Mouse (Mus musculus): ENCODE results near the gene Mre11a.

Gene Mre11a

DNA sequence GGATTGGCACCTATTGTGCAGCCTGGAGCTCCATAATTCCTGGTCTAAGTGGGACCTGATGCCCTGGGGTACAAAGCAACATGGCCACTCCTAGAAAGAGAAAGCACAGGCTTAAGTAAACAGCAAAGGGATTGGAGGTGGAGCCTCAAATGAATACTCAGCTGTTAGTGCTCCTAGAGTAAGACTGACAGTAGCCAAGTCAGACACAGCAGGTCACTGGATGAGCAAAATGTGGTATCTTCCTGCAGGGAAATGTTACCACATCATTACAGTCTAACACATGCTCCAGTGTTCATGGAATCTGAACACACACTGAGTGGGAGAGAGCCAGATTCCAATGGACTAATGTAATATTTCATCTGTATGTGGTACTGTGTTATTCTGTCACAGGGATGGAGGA lies 36.9 kb downstream of the Mre11a start:
- DNase-seq (ENCODE audit: low read depth in 2 of 2, low spot score in 2 of 2) = no peak

DNA sequence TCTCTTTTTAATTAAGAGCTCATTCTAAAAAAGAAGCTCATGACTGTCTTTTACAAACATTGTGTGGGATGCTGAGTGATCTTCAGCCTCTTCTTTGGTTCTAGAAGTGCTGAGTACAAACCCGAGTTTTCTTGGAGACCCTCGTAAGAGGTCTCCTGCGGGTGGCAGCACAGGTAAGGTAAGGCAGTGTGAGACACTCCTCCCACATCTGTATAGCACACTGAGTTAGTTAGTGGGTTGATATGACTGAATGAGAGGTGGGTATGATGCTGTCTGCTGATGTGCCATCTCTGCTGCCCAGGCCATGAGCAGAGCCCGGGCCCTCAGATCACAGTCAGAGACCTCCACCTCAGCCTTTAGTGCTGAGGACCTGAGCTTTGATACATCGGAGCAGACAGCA lies 40.4 kb downstream of the Mre11a start:
- DNase-seq (ENCODE audit: low read depth in 2 of 2, low spot score in 2 of 2) = no peak

DNA sequence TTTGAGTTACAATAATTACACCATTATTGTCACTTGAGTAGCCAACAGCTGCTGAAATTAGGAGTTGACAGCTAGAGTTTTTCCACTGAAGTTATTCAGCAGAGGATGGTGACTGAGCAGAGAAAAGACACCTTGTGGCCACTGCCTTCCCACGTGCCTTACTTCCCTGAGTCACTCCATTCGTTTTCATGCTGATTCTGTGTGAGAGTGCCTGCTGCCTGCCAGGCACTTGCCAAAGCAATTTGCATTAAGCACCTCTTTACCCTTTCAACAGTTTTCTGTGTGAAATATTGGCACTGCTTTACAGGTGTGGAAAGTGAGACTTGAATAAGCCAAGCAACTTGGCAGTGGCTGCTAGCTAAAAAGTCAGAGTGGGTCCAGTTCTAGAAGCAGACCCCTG lies 43.4 kb downstream of the Mre11a start:
- no peak for DNase-seq (ENCODE audit: low read depth in 2 of 2, low spot score in 2 of 2)

DNA sequence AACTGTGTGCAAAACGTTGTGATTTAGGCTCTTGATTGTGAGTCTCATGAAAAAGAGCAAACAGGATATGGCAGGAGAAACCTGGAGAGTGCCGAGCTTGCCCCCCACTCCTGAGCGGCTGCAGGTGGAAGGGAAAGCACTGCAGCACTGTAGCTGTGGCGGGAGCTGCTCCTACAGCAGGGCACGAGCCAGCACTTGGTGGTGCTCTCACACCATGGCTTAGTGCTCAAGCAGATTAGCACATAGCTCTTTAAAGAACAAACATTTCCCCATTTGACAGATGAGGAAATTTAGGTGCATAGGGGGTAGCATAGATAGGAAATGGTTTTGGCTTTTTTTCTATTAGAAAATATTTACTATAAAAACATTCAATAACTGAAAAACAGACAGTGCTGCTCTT lies 47.6 kb downstream of the Mre11a start:
- DNase-seq (ENCODE audit: low read depth in 2 of 2, low spot score in 2 of 2) = no peak

DNA sequence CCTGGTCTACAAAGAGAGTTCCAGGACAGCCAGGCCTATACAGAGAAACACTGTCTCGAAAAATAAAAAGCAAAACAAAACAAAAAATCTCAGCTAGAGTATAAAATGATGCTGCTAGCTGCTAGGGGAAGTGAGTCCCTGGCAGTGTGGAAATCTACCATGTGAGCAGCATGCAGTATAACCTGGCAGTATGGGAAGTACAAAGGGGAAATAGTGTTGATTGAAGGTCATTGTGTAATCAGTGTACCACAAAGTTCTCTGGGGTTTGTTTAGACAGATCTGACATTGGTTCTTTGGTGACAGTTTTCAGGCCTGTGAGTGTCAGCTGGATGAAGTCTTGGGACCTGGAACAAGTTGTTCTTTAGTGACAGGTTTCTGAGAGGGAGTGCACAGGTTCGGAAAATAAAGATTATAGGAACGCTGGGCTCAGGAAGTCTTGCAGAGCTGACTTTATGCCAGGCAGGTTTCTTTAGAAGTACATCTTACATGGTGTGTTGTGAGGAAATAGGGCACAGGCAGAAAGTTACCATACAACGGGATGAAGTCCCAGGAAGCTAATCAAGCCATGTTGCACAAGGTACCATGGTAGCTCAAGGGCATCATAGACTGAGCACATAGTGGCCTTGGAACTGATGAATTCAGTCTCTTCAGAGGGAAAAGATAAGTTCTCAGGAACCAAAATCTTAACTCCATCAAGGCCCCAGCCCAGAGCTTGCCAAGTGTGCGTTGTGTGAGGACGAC lies 51.1 kb downstream of the Mre11a start:
- no peak for DNase-seq (ENCODE audit: low read depth in 2 of 2, low spot score in 2 of 2)

DNA sequence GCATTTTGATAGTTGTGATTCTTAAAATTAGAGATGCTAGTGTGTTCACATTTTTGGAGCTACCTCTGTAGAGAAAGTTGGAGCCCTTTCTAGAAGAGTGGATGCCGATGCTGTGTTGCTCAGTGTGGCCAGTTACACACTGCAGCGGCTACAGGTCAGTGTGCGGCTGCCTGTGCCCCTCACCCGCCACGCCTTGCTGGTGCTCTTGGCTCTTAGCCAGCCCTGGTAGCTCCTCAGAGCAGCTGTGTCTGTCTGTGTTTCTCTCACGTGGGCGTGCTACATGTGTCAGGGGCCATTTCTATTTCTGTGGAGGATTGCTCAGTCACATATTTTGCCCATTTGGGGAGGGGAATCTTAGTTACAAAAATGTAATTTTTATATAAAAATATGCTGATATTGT lies 55.1 kb downstream of the Mre11a start:
- DNase-seq (ENCODE audit: low read depth in 2 of 2, low spot score in 2 of 2) = no peak

DNA sequence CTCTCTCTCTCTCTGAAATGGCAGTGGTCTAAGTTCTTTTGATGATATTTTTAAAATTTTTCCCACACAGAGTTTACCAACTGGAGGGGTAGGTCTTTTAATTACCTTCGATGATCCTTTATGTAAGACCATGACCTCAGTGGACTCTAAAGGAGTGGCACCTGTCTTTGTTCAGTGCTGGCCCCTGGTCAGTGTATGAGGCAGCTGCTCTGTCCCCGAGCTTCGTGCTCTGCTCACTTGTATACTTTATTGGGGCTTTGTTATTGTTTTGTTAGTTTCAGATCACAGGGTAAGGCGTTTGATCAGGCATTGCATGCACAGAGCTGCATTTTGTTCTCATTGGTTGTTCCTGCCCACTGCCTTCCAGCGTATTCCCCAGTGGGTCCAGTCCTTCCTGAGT lies 55.5 kb downstream of the Mre11a start:
- no peak for DNase-seq (ENCODE audit: low read depth in 2 of 2, low spot score in 2 of 2)

DNA sequence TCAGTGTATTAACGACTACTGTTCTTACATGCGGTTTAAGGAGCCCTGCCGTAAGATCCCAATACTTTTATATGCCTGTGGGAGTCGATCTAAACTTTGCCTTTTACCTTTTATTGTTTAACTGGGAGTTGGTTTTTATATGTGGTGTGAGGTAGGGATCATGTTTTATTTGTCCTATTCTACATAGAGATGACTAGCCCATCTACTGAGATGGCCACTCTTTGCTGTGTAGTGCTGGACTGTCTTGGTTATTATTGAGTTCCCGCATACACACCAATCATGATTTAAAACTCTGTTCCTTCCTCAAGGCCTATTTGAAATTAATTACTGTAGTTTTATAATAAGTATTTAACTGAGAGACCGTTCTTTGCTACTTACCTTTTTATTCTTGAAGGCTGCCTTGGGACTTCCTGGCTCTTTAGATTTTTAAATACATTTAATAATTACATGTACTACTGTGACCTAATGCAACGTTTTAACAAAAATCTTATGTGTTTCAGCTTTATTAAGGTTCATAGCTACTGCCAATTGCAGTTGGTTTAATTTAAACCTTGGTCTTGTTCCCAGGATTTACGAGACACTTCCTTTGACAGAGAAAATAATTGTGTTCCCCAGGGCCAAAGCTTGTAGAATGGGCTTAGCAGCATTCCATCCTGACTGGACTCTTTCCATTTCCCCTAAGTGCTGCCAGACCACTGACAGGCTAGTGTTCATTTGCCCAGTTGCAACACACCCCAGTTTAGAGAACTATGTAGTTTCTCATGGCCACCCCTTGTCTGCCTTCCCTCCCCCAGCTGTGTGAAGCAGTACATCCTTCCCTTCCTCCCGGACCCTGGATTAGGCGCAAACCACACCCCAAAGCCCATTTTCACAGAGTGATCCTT lies 57.7 kb downstream of the Mre11a start:
- DNase-seq (ENCODE audit: low read depth in 2 of 2, low spot score in 2 of 2) = no peak

DNA sequence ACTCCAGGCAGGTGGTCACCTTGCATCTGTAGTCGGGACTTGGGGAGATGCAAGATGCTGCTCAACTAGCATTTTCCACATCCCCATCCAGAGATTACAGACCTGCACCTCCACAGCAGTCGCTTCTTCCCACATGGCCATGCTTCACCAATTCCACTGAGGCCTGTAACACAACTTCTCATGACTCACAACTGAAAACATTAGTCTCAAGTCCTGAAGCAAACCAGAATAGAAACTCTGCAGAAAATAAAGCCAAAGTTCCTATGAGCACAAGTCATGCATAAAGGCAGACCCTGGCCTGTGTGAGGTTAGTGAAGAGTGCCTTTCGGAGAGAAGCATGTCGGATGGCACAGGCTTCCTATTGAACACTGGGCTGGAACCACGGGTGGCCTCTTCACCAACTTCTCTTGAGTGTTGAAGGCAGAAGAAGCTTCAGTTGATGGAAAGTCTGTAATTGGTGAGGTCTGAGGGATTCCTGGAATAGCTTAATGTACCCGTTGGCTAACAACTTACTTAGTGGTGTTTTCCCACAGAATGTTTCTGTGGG lies 58.9 kb downstream of the Mre11a start:
- DNase-seq (ENCODE audit: low read depth in 2 of 2, low spot score in 2 of 2) = no peak

DNA sequence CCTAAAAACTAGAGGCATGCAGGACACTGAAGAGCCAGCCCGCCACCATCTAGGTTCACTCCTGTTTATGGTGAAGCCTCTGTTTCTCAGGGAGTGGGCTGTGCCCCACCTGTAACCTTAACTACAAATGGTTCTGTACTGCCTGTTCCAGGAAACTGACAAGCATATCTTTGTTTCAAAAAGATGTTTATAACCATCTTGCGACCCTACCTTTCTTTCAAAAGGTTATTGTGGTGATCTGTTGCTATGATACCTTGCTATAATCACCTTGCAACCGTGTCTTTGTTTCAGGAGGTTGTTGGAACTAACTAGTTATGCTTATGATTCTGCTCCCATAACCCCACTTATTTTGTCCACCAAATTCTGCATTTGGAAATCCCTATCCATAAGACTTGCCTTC lies 59.4 kb downstream of the Mre11a start:
- no peak for DNase-seq (ENCODE audit: low read depth in 2 of 2, low spot score in 2 of 2)

DNA sequence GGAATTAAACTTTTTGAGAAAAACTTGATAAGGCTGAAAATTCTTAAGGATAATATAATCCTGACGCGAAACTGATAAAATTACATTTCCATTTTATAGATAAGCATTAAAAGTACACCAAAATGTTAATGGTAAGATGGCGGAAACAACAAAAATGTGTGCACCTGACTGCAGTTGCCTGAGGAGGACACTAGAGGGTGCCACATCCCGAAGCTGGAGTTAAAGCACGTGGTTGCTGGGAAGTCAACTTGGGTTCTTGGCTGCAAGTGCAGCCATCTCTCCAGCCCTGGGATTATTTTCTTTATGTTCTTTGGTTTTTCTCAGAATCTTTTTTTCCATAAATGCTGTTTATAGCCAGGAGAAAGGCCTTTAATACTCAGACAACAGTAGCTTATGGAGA lies 62.0 kb downstream of the Mre11a start:
- DNase-seq (ENCODE audit: low read depth in 2 of 2, low spot score in 2 of 2) = peak in 1 of 2 experiments; percentile 12

DNA sequence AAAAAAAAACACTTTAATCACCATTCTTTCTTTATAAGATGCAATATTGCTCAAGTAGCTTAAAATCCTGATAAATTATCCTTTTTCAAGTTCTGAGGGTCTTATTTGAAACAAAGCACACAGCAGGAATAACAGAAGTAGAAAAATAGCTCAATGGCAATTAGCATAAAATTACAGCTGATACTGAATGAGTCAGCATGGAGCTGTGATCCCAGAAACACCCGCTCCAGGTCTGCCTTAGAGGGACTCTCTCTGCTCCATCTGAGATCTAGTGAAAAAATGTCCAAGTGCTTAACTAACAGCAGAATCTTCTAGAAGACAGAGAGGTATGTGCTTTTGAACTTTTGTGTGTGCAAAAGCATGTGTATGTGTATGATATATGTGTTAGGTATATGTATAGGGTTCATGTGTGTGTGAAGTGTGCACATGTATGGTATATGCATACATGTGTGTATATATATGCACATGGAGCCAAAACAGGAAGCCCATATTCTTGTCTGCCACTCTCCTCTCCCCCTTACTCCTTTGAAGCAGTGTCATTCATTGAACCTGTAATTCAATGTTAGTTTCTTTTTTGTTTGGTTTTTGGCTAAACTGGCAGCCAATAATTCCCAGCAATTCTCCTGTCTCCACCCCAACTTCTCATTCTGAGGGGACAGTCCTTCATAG lies 63.9 kb downstream of the Mre11a start:
- no peak for DNase-seq (ENCODE audit: low read depth in 2 of 2, low spot score in 2 of 2)

DNA sequence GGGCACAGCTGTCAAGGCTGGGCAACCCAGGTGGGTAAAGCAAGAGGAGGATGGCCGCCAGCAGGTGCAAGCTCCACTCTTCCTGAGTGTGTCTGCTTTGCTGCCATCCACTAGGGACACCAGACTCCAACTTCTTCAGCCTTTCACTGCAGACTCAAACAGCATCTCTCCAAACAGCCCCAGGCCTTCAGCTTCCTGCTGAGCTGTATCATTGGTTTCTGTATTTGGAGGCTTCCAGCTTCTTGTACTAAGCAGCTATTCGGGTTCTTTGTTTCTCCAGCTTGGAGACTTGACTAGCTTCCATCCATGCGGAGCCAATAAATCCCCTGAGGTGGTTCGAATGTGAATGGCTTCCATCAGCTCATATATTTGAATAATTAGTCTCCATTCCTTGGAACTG lies 70.1 kb downstream of the Mre11a start:
- DNase-seq (ENCODE audit: low read depth in 2 of 2, low spot score in 2 of 2) = no peak

DNA sequence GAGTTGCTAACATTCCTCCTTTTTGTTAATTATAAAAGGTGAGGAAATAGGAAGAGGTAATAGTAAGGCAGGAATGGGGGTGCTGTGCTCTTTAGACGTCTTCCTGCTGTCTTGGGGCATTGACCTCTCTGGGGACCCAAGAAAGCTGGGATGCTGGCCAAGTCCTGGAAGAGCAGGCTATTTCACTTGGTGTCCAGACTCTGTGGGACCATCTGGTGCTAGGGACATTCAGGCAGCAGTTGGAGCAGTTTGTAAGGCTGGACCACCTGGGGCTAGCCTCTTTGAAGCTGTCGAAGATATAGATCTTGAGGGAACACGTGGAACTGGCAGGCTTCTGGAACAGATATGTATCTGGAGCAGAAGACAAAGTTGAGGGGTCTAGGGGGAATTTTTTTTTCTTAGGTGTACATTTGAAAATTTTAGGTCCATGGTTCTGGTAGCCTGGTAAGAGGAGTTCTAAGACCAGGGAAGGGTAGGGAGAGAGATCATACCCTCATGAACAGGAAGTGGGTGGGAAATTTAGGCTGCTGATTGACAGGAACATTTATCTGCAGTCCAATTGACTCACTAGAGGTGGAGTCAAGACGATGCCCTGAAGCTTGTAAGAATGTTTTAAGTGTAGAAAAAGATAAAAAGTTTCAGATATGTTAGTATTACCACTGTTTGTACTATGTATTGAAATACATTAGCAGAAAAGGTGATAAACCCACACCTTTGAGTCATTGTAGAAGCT lies 72.6 kb downstream of the Mre11a start:
- no peak for DNase-seq (ENCODE audit: low read depth in 2 of 2, low spot score in 2 of 2)

DNA sequence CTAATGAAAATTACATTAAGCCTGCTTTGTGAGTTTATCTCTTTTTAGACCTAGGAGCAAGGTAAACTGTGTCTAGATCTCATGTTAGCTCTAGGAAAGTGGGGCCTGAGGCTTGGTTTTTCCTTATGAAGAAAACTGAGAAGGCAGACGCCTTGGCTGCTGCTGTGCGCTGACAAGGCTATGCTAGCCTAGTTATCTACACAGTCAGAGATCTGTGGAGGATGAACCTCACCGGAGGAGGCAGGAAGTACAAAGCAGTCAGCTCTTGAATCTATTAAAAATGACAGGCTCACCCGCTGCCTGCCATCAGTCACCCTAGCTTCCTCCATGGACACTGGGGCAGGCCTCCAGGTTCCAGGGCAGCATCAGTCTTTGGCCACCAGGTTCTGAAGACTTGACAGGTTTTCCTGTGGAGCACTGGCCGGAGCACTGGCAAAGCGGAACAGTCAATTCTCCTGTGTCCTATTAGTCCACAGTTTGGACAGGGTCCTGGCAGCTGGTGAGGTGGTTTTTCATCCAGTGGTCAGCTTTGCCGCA lies 73.8 kb downstream of the Mre11a start:
- no peak for DNase-seq (ENCODE audit: low read depth in 2 of 2, low spot score in 2 of 2)

DNA sequence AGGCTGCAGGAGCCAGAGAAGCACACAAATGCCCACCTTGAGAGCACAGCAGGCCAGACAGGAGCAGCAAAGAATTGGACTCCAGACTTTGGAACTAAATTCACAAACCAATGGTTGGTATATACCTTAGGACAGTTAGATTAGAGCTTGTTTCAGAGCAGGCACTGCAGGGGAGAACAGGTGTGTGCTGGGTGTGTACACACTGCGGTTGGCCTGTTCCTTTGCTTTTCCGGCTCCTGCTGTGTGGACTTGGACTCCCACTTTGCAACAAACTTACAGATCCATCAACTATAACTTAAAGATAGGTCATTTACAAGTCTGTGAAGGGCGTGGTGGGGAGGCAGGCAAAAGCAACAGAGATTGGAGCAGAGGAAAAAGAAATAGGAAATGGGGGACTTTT lies 74.3 kb downstream of the Mre11a start:
- no peak for DNase-seq (ENCODE audit: low read depth in 2 of 2, low spot score in 2 of 2)

DNA sequence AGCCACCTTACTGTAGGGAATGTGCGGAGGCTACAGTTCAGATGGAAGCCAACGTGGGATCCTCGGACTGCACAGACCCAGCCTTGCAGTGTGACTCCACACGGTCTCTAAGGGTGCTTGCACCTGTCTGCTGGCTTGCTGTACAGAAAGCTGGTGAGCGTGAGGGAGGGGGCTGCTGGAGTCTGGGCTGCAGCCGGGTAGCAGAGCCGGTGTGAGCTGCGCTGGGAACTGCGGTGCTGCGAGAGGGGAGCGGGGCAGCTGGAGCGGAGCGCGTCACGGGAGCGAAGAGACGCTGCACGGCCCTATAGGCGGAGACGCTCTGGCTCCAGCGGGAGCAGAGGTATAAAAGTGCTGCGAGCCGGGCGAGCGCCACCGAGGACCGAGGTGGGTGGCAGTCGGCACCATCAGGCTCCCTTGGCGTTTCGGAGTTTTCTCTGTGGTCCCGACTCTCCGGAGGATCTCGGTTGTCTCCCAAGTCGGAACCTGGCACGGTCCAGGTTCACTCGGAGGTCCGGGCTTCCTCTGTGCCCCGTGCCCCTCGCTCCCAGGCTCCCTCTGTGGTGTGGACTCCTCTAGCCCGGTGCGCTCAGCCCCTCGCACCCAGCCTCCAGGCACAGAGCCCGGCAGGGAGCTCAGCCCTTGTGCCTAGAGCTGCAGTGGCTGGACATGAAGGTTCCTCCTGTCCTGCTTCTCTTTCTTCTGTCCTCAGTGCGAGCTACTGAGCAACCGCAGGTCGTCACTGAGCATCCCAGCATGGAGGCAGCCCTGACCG lies 75.6 kb downstream of the Mre11a start, which contains the start of gene Gpr83:
Gene Gpr83, plus strand, starts transcription at position 343 of the 772 bp plus-strand sequence.
- peak; percentile 10 to 19 for DNase-seq (ENCODE audit: low read depth in 2 of 2, low spot score in 2 of 2)

DNA sequence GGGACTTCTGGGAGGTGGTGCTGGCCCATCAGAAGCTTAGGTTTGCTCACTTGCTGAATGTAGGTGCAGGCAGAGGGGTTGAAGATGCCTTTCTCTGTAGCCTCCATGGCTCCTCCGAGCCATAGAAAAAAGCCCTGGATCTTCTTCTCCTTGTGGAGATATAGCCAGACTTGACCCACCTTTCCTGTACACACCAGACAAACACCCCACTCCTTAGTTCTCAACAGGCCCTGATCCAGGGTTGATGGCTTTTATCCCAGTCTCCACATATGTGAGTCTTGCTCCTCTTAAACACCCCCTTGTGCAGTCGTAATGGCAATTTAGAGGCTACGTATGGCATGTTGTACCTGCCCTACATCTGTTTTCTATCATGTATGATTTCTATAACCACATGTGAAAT lies 78.7 kb downstream of the Mre11a start:
- DNase-seq (ENCODE audit: low read depth in 2 of 2, low spot score in 2 of 2) = no peak

DNA sequence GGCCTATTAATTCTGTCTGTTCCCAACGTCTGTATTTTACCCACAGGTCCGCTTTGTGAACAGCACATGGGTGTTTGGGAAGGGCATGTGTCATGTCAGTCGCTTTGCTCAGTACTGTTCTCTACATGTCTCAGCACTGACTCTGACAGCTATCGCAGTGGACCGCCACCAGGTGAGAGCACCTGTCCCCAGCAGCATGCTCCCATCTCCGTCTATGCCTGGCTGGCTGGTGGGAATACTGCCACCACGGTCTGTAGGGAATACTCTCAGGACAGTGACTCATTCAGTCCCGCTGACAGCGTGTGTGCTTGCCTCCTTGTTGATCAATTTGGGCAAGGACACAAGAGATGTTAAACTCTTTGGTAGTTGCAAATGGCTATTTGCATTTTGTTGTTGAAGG lies 80.3 kb downstream of the Mre11a start:
- DNase-seq (ENCODE audit: low read depth in 2 of 2, low spot score in 2 of 2) = no peak

DNA sequence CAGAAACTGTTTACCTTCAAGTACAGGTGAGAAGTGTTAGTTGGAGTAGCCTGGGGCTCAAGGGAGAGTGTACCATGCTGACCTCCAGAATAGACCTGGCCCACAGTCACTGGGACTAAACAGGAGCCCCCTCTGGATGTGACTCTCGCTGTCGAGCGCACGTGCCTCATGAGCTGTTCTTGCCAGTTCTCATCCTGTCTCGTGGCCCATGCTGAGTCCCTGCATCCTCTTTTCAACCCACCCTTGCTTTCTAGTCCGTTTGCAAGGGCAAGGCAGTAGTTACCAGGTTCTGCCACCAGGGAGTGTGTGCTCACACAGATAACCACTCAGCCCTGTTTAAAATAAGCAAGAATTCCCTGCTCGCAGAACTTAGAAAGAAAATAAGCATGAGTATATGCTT lies 82.5 kb downstream of the Mre11a start:
- peak; percentile 33 to 63 for DNase-seq (ENCODE audit: low read depth in 2 of 2, low spot score in 2 of 2)
